Mouse (Mus musculus) G1E (cell line): ENCODE results near the gene Dnm3. TPM values are rescaled to one million over a fixed set of nuclear protein-coding genes. Genes with fewer than 3 reads are reported as not detected.
A peak's percentile ranks its signal among the peaks of the same experiment; 100 is the strongest.

Experiments used
- ATAC-seq: 2 replicates; pipeline ENCODE4 v1.8.0; 2016; ENCODE audit warnings: mild to moderate bottlenecking; ENCODE audit not compliant: insufficient number of reproducible peaks, poor library complexity, low FRiP score, severe bottlenecking; ENCODE audit errors: extremely low read depth
- DNase-seq: peaks from one replicate; pipeline ENCODE4 v3.0.0; 2012; ENCODE audit warnings: low spot score
- H3K27me3 ChIP-seq: 2 replicates; pipeline ENCODE4 v1.6.1; 2012; ENCODE audit warnings: mild to moderate bottlenecking, low read length, inconsistent platforms; ENCODE audit not compliant: insufficient read depth
- H3K36me3 ChIP-seq: replicated peaks from 2 replicates; pipeline ENCODE3; 2012; ENCODE audit warnings: mild to moderate bottlenecking, inconsistent platforms
- H3K4me1 ChIP-seq: 2 replicates; pipeline ENCODE4 v1.6.1; 2012; ENCODE audit warnings: low read depth, low read length, inconsistent platforms, mixed read lengths; ENCODE audit not compliant: insufficient read depth
- H3K4me3 ChIP-seq: 2 replicates; pipeline ENCODE4 v1.5.1; 2012; ENCODE audit warnings: low read depth, mild to moderate bottlenecking, inconsistent platforms, low read length, moderate library complexity, mixed read lengths
- H3K9me3 ChIP-seq: replicated peaks from 2 replicates; pipeline ENCODE4 v1.6.1; 2012; ENCODE audit warnings: inconsistent platforms
- CTCF ChIP-seq: IDR thresholded peaks from 2 replicates; pipeline ENCODE4 v1.5.1; 2012; ENCODE audit warnings: low read depth, low read length, inconsistent platforms, mixed read lengths
- GATA1 ChIP-seq: IDR thresholded peaks from 2 replicates; pipeline ENCODE4 v1.6.1; 2012; ENCODE audit warnings: borderline replicate concordance, low read length, inconsistent platforms, mixed read lengths
- GATA2 ChIP-seq: IDR thresholded peaks from 2 replicates; pipeline ENCODE4 v1.6.1; 2012; ENCODE audit warnings: low read depth, low read length, inconsistent platforms, borderline replicate concordance
- POLR2AphosphoS5 ChIP-seq: IDR thresholded peaks from 2 replicates; pipeline ENCODE4 v1.6.1; 2012; ENCODE audit warnings: low read depth, low read length, inconsistent platforms; ENCODE audit not compliant: insufficient replicate concordance
- TAL1 ChIP-seq: conservative IDR thresholded peaks from 2 replicates; pipeline ENCODE4 v1.6.1; 2012; ENCODE audit warnings: low read depth, low read length, inconsistent platforms, mixed read lengths
- polyA plus RNA-seq: library from polyadenylated mRNA; stranded (reverse); fragments of >175 nt; gene quantifications from 2 replicates; pipeline ENCODE4 v1.2.3, GENCODE M21; 2012
- total RNA-seq, 2 experiments: library from RNA; stranded (forward) in 1 of 2; stranded (reverse) in 1 of 2; fragments of 200-1000 nt in 1 of 2; fragments of >200 nt in 1 of 2; fragmentation: Nextera tagmentation in 1 of 2; gene quantifications; 2 replicates each; pipeline ENCODE4 v1.2.3; 2014 to 2017

The Dnm3 gene
- 0.58 TPM in 1 of 2 replicates, not detected in the other for total RNA-seq (2014; fragmentation: Nextera tagmentation)
- 0.29 and 0.66 TPM in 2 replicates for total RNA-seq (2017)
- 0.12 and 0.27 TPM in 2 replicates for polyA plus RNA-seq

DNA sequence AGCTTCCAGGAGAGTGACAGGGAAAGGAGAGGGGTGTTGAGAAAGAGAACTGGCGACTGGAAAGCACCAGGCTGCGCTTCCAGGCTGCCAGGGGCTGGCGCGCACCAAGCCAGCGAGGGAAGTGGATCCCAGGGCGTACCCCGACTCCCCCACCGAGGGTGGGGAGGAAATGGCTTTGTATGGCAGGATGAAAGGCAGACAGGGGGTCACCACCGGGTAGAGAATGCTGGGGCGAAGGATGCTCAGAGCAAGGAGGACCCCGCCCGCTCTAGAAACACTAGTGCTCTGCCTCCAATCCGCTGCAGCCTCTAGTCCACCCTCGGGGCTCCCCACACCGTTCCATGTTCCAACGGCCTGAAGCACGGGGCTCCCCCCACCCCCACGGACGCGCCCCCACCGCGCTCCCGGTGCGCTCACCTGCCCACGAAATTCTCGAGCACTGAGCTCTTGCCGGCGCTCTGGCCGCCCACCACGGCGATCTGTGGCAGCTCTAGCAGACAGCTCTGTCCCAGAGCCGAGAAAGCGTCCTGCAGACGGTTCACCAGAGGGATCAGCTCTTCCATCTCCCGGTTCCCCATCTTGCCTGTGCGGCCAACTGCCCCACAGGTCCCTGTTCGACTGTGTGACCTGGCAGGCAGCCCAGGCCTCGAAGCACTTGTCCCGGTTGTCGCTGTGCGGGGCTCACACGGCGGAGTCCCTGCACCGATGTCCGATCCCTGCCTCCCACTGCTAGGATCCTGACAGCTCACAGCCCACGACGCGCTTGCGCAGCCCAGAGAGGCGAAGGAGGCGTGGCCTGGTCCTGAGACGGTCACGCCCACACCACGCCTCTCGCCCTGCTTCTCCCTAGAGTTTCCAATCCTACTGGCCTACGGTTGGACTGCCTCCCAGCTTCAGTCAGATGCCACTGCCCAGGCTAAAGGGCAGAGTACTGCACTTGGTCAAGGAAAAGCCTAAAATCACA is at the start of gene Dnm3:
Gene Dnm3, minus strand, starts transcription at position 789 of the 964 bp plus-strand sequence.
- Histone ChIP-seq H3K36me3 (no peaks in the 10 kb centered on the region), H3K4me1 (peaks cover 17% of the 10 kb centered on the region), H3K9me3 (no peaks in the 10 kb centered on the region), H3K27me3 (peaks cover 44% of the 10 kb centered on the region), H3K4me3 (peak within 1 kb of the TSS; percentile 67)
- no peak for TF ChIP-seq TAL1
- no peak for TF ChIP-seq GATA1
- TF ChIP-seq CTCF: no peak
- no peak for DNase-seq
- ATAC-seq: no peak

DNA sequence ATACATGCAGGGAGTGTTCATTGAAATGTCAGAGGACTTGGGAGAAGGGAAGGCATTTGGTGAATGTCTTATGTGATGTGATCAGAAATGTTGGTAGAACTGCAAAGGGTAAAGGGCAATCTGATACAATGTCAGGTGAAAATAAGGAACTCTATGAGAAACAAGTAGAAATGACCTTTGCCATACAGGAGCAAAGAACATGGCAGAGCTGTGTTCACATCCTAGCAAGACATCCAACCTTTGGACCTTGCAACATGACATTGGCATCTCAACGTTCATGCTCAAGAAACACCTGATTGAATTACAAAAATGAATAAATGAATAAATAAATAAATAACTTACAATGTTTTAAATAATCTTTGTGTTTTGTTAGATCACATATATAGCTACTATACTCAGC is 37.3 kb upstream of the Dnm3 start:
- no peak for ATAC-seq
- Histone ChIP-seq H3K4me3 (no peak overlapping the region), H3K36me3 (no peaks in the 10 kb centered on the region), H3K27me3 (no peaks in the 10 kb centered on the region), H3K9me3 (no peaks in the 10 kb centered on the region), H3K4me1 (peaks cover 45% of the 10 kb centered on the region)
- no peak for DNase-seq
- no peak for TF ChIP-seq TAL1
- no peak for TF ChIP-seq GATA2
- TF ChIP-seq GATA1: no peak
- TF ChIP-seq POLR2AphosphoS5: no peak
- no peak for TF ChIP-seq CTCF

DNA sequence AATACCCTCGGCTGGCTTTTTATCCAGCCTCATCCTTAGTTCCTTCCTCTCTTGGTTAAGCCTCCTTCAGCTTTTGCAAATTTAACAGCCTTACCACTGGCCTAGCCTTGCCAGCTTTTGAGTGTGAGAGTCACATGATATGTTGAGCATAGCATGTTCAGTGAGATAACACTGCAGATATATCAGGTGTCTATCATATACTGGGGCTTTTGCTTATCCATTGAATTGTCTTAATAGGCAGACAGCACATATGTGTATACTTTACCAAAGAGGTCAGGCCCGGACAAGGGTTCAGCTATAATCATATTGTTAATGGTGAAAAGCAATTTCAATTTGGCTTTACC is 32.2 kb upstream of the Dnm3 start:
- DNase-seq: peak; percentile 34
- peaks cover 65% of the 10 kb centered on the region for H3K4me1 ChIP-seq

DNA sequence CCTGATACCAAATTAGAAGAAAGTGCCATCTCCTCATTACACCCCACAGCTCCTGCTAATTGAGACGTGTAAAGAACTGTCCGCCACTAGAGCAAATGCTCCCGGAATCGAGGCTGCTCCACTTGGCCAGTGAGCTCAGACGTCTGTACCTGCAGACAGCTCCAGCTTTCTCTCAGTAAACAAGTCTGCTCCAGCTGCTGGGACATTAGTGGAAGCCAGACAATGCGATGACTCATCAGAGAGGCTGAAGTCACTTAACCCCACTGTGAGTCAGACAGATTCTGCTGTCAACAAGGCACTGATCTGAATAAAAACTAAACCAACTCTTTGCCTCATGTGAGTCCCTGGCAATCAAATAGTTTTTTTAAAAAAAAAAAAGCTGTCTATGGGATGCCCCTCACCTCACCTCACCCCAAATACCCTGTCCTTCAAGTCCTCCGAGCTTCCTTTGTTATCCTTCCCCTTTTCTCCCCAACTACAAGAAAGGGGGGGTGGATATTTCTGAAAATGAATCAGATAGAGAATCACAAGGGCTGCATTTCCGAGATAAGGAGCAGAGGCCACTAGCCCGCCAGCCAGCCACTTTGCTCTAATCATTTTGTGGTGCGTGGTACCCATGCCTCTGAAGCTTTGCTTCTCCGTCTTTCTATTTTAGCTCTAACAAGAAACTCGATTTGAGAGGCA is 31.6 kb upstream of the Dnm3 start:
- Histone ChIP-seq H3K27me3 (no peaks in the 10 kb centered on the region), H3K36me3 (no peaks in the 10 kb centered on the region), H3K4me1 (peaks cover 69% of the 10 kb centered on the region), H3K4me3 (peak overlapping the region; percentile 59; the same call in 1 of the 2 replicates), H3K9me3 (no peaks in the 10 kb centered on the region)
- TF ChIP-seq TAL1: peak; percentile 74
- TF ChIP-seq CTCF: no peak
- peak; percentile 47 for DNase-seq
- peak; percentile 76 for ATAC-seq

More for the DNA sequence above, 32.2 kb upstream of the Dnm3 start:
- Histone ChIP-seq H3K36me3 (no peaks in the 10 kb centered on the region), H3K27me3 (no peaks in the 10 kb centered on the region), H3K4me3 (no peak overlapping the region; the same call in 1 of the 2 replicates), H3K9me3 (no peaks in the 10 kb centered on the region)
- peak; percentile 73 for ATAC-seq
- TF ChIP-seq GATA1 (no peak), TAL1 (peak; percentile 58)

DNA sequence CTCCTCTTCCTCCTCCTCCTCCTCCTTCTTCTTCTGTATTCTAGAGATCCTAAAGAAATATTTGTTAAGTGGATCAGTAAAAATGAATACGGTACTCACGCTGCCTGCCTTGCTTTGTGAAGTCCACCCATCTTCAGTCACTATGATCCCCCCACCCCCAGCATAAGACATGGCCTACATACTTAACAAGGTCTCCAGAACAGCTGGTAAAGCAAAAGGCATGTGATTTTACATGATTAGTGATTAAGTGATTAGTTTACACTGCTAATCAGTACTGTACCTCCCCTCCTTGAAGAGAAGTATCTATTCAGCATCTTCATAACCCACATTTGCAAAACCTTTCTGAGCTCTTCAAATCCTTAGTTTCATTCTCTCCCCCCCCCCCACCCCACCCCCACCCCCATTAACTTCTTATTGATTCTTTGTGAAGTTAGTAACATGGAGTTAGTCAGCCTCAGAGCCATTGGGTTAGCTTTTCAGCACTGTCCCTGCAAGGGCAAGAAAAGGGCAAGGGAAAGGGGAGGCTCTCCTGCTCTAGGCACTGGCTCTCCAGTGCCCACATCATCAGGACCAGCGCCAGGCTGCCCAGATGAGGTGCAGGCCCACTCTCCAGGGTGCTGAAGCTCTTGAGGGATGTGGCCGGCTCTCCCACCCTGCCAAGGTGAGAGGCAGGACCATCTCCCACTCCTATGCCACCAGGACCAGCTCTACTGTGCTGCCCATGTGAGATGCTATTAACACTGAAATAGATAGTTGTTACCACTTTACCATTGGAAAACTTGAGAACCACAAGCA is 30.6 kb upstream of the Dnm3 start:
- Histone ChIP-seq H3K36me3 (no peaks in the 10 kb centered on the region), H3K27me3 (no peaks in the 10 kb centered on the region), H3K4me3 (peak overlapping the region; percentile 54; the same call in 1 of the 2 replicates), H3K4me1 (peaks cover 72% of the 10 kb centered on the region), H3K9me3 (no peaks in the 10 kb centered on the region)
- DNase-seq: peak; percentile 23
- no peak for TF ChIP-seq GATA1
- no peak for TF ChIP-seq CTCF
- no peak for TF ChIP-seq TAL1
- no peak for TF ChIP-seq GATA2
- no peak for TF ChIP-seq POLR2AphosphoS5
- no peak for ATAC-seq

DNA sequence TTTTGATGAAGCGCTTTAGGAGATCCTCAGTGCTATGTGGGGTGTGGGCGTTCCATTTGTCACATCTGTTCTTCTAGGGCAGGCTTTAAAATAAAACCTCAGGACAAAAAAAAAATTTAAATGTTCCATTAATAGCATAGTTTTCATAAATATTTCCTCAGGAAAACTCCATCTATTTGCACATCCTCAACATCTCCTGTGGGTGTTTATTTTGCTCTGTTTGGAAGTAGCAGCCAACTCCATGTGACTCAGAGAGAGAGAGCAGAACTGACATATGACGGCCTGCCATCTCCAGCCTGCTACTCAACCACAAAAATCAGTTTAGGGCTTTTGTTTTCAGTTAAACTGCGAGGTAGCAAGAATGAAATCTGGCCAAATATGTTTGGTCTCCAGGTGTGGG is 28.7 kb upstream of the Dnm3 start:
- ATAC-seq: no peak

More for the DNA sequence above, 28.7 kb upstream of the Dnm3 start:
- Histone ChIP-seq H3K27me3 (no peaks in the 10 kb centered on the region), H3K4me1 (peaks cover 59% of the 10 kb centered on the region), H3K4me3 (no peak overlapping the region), H3K9me3 (no peaks in the 10 kb centered on the region), H3K36me3 (no peaks in the 10 kb centered on the region)
- no peak for DNase-seq
- TF ChIP-seq TAL1: no peak
- TF ChIP-seq POLR2AphosphoS5: no peak
- TF ChIP-seq GATA1: no peak
- TF ChIP-seq CTCF: no peak
- no peak for TF ChIP-seq GATA2
